Mouse (Mus musculus) frontal cortex, postnatal 25 days (tissue): ENCODE measurements around the gene Shank2.

Experiments
- DNase-seq, 2 experiments: peaks; one replicate each; pipeline ENCODE4 v3.0.0; 2022; ENCODE audit warnings: low spot score in 2 of 2

Shank2 gene

GRCm38 (mm10) chr7:144030796-144031195, 29.1 kb downstream of the Shank2 start:
- DNase-seq = no peak

- no peak for DNase-seq
Measured at GRCm38 (mm10) chr7:144031611-144032010, 29.9 kb downstream of the Shank2 start.

- no peak for DNase-seq
Measured at GRCm38 (mm10) chr7:144037541-144037940, 35.8 kb downstream of the Shank2 start.

GRCm38 (mm10) chr7:144037966-144038669, 36.4 kb downstream of the Shank2 start:
- peak in 1 of 2 experiments; percentile 37 for DNase-seq

GRCm38 (mm10) chr7:144038741-144039140, 37.0 kb downstream of the Shank2 start:
- DNase-seq = peak in 1 of 2 experiments; percentile 4

- no peak for DNase-seq
Measured at GRCm38 (mm10) chr7:144040328-144040727, 38.6 kb downstream of the Shank2 start.

GRCm38 (mm10) chr7:144052076-144052475, 50.3 kb downstream of the Shank2 start:
- DNase-seq = no peak

- no peak for DNase-seq
Measured at GRCm38 (mm10) chr7:144055188-144055587, 53.5 kb downstream of the Shank2 start.

GRCm38 (mm10) chr7:144055702-144056531, 54.2 kb downstream of the Shank2 start:
- no peak for DNase-seq

- DNase-seq = no peak
Measured at GRCm38 (mm10) chr7:144070162-144070949, 68.6 kb downstream of the Shank2 start.

- DNase-seq = no peak
Measured at GRCm38 (mm10) chr7:144072219-144072618, 70.5 kb downstream of the Shank2 start.

- DNase-seq = no peak
Measured at GRCm38 (mm10) chr7:144072856-144073255, 71.1 kb downstream of the Shank2 start.

- peak; percentile 70 to 76 for DNase-seq
Measured at GRCm38 (mm10) chr7:144074718-144075117, 73.0 kb downstream of the Shank2 start.

GRCm38 (mm10) chr7:144078661-144079060, 76.9 kb downstream of the Shank2 start:
- no peak for DNase-seq

- DNase-seq = no peak
Measured at GRCm38 (mm10) chr7:144079861-144080260, 78.1 kb downstream of the Shank2 start.

GRCm38 (mm10) chr7:144081448-144081847, 79.7 kb downstream of the Shank2 start:
- peak in 1 of 2 experiments; percentile 22 for DNase-seq

- no peak for DNase-seq
Measured at GRCm38 (mm10) chr7:144081963-144082362, 80.2 kb downstream of the Shank2 start.

GRCm38 (mm10) chr7:144087277-144087676, 85.5 kb downstream of the Shank2 start:
- no peak for DNase-seq

- no peak for DNase-seq
Measured at GRCm38 (mm10) chr7:144094132-144094531, 92.4 kb downstream of the Shank2 start.

GRCm38 (mm10) chr7:144097314-144097713, 95.6 kb downstream of the Shank2 start:
- DNase-seq = no peak

GRCm38 (mm10) chr7:144102222-144102980, 100.7 kb downstream of the Shank2 start:
- DNase-seq = no peak
